In the genomic region with DNA sequence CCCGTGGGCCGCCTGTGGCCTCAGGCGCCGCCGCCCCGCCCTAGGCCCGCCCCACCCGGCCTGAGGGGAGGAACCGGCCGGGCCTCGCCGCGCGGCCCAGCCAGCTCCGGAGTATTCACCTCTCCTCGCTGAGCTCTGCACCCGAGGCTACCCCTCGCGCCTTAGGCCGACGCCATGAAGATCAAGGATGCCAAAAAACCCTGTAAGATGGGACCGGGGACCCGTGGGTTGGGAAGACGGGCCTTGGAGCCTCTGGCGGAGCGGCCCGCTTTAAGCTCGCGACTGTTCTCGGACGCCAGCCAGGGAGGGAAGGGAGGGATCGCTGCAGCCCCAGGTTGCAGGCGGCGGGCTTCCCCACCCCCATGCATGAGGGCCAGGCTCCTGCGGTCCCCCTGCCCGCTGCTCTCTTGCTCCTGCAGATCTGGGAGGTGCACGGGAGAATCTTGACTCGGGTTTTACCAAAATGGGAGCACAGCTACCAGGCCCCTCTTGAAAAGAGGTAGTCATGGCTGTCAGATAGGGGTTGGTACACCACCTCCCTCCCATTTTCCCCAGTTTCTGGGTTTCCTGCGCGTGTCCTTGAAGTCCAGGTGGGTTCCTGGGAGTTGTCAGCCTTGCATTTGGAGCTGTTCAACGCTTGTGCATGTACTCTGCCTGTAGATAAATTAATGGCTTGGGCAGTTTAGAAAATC, we compare ENCODE assay signal across 9 mouse cellular contexts. TPM values are rescaled to one million over a fixed set of nuclear protein-coding genes. Genes with fewer than 3 reads are reported as not detected.
A peak's percentile ranks its signal among the peaks of the same experiment; 100 is the strongest.
DNase-seq lines count a peak whose midpoint lies in the region; ATAC-seq lines count a peak whose summit lies in the region.
"Had no signal": no experiment of that assay in that cellular context is flagged by ENCODE, and none has a peak within 500 bp of the region (broad histone marks: within the 10 kb centered on the region; RNA-seq: fewer than 3 reads in every experiment).

No protein-coding gene starts in this region.

- H3K27ac ChIP-seq in hindbrain, embryonic 12.5 days: peak overlapping the region; percentile 97
- H3K27ac ChIP-seq in midbrain, embryonic 10.5 days (replicated peaks): peak overlapping the region; percentile 99

- ATAC-seq in hindbrain, embryonic 12.5 days (ENCODE audit: low FRiP score): peak; percentile 88

- H3K9me3 ChIP-seq in hindbrain, embryonic 12.5 days (replicated peaks): no peaks in the 10 kb centered on the region
- no peaks in the 10 kb centered on the region for H3K9me3 ChIP-seq in midbrain, embryonic 10.5 days (replicated peaks)

- H3K4me1 ChIP-seq in hindbrain, embryonic 12.5 days: peaks cover 17% of the 10 kb centered on the region
- H3K4me1 ChIP-seq in midbrain, embryonic 10.5 days: peaks cover 14% of the 10 kb centered on the region

- WGBS in hindbrain, embryonic 12.5 days: under 1% methylated on average over 32 of the region's 41 CpGs
- WGBS in midbrain, embryonic 10.5 days: under 1% methylated on average over 38 of the region's 41 CpGs

- H3K36me3 ChIP-seq in hindbrain, embryonic 12.5 days: no peaks in the 10 kb centered on the region
- peaks cover 19% of the 10 kb centered on the region for H3K36me3 ChIP-seq in midbrain, embryonic 10.5 days

- H3K4me3 ChIP-seq in hindbrain, embryonic 12.5 days: peak overlapping the region; percentile 89
- H3K4me3 ChIP-seq in midbrain, embryonic 10.5 days: peak overlapping the region; percentile 89

- intact Hi-C loops in left cerebral cortex, postnatal 14 days (cut with DNase I): no loop called here

- peak overlapping the region; percentile 71 for H3K4me2 ChIP-seq in hindbrain, embryonic 12.5 days (replicated peaks)

- H3K9ac ChIP-seq in hindbrain, embryonic 12.5 days: peak overlapping the region; percentile 96

- DNase-seq in spleen, postnatal 4 days (ENCODE audit: low spot score in 2 of 2): peak; percentile 74 to 88
- DNase-seq in spleen, postnatal 14 days (ENCODE audit: low spot score in 2 of 2): no peak
- DNase-seq in cerebellum, adult 8-10 months: peak; percentile 70
- DNase-seq in frontal cortex, postnatal 14 days (ENCODE audit: low spot score in 2 of 2): peak; percentile 59 to 61
- peak; percentile 58 to 64 for DNase-seq in left cerebral cortex, postnatal 14 days (ENCODE audit: low spot score in 2 of 2)
- no peak for DNase-seq in midbrain, embryonic 10.5 days (ENCODE audit: low spot score)
- DNase-seq in testis, postnatal 10 days (ENCODE audit: low spot score): peak; percentile 85

- H3K27me3 ChIP-seq in hindbrain, embryonic 12.5 days: no peaks in the 10 kb centered on the region
- H3K27me3 ChIP-seq in midbrain, embryonic 10.5 days (ENCODE audit: low read depth, poor library complexity, severe bottlenecking): no peaks in the 10 kb centered on the region

RNA-seq across cellular contexts. Expression of a gene that starts 0.6 kb away (rescaled TPM):
- polyA plus RNA-seq in hindbrain, embryonic 12.5 days (2016; fragmentation: Nextera tagmentation; extraction: Ambion mirVana): 31.8 and 34.4 TPM in 2 replicates
- total RNA-seq in left cerebral cortex, postnatal 14 days (2021): 10 to 100 TPM; 50.9 to 51.4 TPM
- polyA plus RNA-seq in midbrain, embryonic 10.5 days (2016; fragmentation: Nextera tagmentation; extraction: Ambion mirVana): 12.5 and 15.7 TPM in 2 replicates

RNA-seq across cellular contexts. Expression of a gene that starts 28.8 kb away (rescaled TPM):
- polyA plus RNA-seq in hindbrain, embryonic 12.5 days (2016; fragmentation: Nextera tagmentation; extraction: Ambion mirVana): 13.1 and 15.3 TPM in 2 replicates
- 10 to 100 TPM; 48.7 to 50.3 TPM for total RNA-seq in left cerebral cortex, postnatal 14 days (2021)
- 0.44 and 0.92 TPM in 2 replicates for polyA plus RNA-seq in midbrain, embryonic 10.5 days (2016; fragmentation: Nextera tagmentation; extraction: Ambion mirVana)
- polyA plus RNA-seq: gonadal fat pad, adult 2 months had no signal

Comparison
In these comparisons a context has a peak if more than half of its experiments do, and no peak if none do; other contexts are left out.
1. DNase-seq: peak in spleen, postnatal 4 days (2 of 2), cerebellum, adult 8-10 months (single experiment), frontal cortex, postnatal 14 days (2 of 2), left cerebral cortex, postnatal 14 days (2 of 2) and testis, postnatal 10 days (single experiment); none in spleen, postnatal 14 days (0 of 2) and midbrain, embryonic 10.5 days (single experiment).